Mouse (Mus musculus): ENCODE results near the gene Cdk8.

The Cdk8 gene

DNA sequence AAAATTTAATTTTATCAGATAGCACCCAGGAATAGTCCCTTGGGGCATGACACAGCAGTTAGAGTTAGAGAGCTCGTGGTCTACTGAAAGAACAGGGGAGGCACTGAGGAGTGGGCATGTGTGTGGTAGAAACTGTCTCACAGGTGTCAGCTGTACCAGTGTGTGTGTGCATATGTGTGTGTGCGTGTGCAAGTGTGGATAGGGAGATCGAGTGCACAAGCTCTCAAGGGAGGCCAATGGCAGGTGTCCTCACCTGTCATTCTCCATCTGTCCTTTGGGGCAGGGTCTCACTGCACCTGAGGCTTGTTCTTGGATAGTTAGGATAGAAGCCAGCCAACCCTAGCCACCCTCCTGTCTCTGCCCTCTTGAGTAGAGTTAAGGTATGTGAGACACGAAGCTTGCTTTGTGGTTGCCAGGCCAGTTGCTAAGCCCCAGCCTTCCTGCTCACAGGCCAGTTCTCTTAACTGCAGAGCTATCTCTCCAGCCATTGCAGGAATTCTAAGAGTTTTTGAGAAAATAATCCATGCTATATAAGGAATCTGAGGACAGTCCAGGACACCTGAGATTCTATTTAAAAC is 50.3 kb downstream of the Cdk8 start:
- no peak for DNase-seq (ENCODE audit: low spot score in 2 of 2)

GRCm38 (mm10) chr5:146281884-146282579 is 51.0 kb downstream of the Cdk8 start:
- DNase-seq (ENCODE audit: low spot score in 2 of 2): no peak

DNA sequence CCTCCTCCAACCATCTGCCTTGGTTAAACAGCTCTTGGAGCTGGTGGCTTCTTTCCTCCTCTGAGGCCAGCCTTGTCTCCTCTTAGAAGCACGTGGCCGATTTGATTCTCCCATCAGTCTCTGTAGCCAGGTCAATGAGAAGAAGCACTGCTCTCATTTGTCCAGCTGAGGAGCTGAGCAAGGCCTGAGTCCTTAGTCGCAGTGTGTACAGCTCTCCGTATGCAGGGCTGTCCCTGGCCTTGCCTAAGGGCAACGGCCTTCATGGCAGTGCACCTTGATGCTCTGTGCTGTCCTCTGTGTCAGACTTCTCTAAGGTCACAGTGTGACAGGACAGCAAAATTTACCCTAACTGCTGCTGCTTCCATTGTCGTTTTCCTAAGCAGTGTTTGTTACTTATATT is 52.9 kb downstream of the Cdk8 start:
- DNase-seq (ENCODE audit: low spot score in 2 of 2): no peak

DNA sequence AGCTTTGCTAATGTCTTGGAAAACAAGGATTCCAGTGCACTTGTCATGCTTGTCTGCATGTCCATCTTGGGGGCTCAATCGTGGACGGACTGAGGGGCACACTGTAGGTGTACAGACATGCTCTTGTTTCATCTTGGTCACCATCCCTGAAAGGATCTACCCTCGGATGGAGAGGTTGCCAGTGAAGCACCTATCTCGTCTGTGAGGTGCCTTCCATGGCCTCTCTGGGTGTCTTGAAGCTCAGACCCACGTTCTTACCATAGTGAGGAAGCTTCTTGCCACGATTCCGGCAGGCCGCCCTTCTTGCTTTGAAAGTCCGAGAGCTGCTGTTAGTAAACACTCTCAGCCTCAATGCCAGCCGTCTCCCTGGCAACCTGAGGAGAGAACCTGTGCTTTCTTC is 56.4 kb downstream of the Cdk8 start:
- DNase-seq (ENCODE audit: low spot score in 2 of 2): no peak

DNA sequence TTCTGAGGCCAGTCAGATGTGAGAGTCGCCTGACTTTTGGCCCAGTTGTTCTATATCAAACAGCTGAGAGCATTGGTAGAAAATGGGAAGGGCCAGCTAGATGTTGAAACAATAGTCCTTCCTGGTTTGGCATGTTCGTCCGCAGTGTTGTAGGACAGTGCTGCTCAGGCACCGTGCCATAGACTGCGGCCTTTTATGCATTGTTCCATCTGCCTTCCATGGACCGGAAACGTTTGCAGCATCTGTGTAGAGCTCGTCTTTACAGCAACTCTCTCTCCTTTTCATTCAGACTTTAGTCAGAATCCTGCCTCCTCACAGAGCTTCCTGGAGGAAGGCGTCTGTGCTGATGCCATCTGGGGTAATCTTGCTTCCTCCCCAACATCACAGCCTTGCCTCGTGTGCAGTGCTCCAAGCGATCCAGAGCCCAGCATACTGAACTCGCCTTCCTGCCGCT is 57.0 kb downstream of the Cdk8 start:
- peak in 1 of 2 experiments; percentile 54 for DNase-seq (ENCODE audit: low spot score in 2 of 2)

- DNase-seq (ENCODE audit: low spot score in 2 of 2): no peak
Observed at GRCm38 (mm10) chr5:146289921-146290320, 58.9 kb downstream of the Cdk8 start.

DNA sequence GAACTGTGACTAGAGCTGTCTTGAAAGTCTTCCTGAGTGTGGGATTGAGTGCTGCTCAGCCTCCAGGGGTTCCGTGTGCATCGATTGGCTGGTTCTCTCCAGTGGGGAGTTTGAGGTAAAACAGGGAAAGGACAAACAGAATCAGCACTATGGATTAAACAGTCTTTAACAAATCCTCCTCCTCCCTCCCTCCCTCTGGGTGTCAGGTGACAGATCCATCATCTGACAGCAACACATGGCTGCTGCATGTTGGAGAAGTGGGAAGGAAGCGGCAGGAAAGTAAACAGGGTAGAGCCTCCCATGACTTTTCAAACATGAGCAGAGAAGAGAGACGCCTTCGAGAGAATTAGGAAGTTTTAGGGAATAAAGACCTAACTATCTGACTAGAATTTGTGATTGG is 59.4 kb downstream of the Cdk8 start:
- DNase-seq (ENCODE audit: low spot score in 2 of 2): no peak

DNA sequence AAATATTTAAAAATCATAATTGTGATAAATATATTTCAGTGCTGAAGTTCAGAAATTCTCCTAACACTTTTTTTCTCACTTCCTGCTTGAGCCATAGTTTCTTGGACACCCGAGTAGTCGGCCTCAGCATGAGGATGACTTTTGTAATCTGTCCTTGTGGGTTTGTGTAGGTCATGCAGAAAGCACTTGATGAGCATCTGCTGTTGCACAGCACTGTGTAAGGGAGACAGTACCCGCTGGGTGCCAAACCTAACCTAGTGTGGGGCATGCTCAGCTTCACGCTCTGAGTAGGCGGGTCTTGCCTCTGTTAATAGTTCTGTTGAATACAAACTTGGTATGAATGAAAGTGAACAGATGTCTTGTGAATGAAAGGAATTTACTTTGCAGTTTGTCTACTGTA is 60.5 kb downstream of the Cdk8 start:
- no peak for DNase-seq (ENCODE audit: low spot score in 2 of 2)

DNA sequence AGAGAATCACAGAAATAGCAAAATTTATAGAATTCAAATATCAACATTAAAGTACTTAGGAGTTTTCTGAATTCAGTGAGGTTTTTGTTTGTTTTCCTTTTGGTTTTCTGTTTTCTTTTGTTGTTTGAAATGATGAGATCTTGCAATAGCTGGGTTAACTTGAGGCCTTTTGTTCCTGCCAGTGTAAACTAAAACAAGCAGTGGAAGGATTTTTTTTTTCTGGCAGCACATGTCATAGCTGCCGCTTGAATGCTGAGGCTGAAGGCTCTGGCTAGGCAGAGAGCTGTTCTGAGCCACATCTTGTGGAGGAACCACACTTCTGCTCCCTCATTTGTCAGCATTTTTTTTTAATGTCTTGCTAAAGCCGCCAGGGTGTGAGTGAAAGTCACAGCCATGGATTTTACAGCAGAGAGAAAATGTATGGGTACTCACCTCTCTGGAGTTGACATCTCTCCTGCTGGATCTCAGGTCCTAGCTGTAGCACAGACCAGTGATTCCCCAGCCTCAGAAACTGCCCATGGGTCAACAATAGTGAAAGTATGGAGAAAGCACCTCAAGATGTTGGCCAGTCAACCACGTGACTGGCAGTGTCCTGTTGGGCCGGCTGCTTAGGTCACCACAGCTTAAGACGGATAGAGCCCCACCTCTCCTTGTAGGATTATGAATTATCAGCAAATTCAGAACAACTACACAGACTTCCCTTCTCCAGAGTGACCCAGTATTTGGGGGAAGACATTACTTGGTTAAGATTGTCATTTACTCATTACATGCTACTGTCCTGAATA is 62.1 kb downstream of the Cdk8 start:
- DNase-seq (ENCODE audit: low spot score in 2 of 2): no peak

- no peak for DNase-seq (ENCODE audit: low spot score in 2 of 2)
Observed at GRCm38 (mm10) chr5:146293919-146294700, 63.1 kb downstream of the Cdk8 start.

DNA sequence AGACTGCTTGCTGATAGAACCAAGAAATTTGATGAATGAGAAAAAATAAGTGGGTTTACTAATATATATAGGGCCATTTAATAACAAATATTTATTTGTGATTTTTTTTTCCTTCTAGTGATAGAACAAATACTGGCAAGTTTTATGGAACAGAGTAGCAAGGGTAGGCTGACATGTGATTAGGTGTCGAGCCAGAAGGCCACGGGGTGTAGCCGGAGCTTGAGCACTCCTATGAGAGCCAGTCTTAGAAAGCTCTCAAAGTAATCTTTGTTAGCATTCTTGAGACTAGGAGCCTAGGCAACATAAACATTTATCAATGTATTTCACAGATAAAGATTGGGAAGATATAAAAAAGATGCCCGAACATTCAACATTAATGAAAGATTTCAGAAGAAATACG is 63.8 kb downstream of the Cdk8 start:
- no peak for DNase-seq (ENCODE audit: low spot score in 2 of 2)

- DNase-seq (ENCODE audit: low spot score in 2 of 2): no peak
Observed at GRCm38 (mm10) chr5:146298807-146299519, 67.9 kb downstream of the Cdk8 start.

DNA sequence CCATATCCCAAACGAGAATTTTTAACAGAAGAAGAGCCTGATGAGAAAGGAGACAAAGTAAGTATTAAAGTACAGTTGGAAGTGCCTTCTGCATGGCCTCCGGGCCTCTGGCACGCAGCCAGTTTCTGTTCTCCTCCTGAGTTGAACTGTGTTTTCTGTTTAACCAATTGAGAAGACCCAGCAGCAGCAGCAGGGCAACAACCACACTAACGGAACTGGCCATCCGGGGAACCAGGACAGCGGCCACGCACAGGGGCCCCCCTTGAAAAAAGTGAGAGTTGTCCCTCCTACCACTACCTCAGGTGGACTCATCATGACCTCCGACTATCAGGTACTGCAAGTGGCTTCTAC is 68.5 kb downstream of the Cdk8 start:
- DNase-seq (ENCODE audit: low spot score in 2 of 2): peak in 1 of 2 experiments; percentile 46

- peak in 1 of 2 experiments; percentile 65 for DNase-seq (ENCODE audit: low spot score in 2 of 2)
Observed at GRCm38 (mm10) chr5:146303470-146303869, 72.4 kb downstream of the Cdk8 start.

GRCm38 (mm10) chr5:146307046-146307743 is 76.2 kb downstream of the Cdk8 start:
- no peak for DNase-seq (ENCODE audit: low spot score in 2 of 2)

- no peak for DNase-seq (ENCODE audit: low spot score in 2 of 2)
Observed at GRCm38 (mm10) chr5:146307744-146308096, 76.7 kb downstream of the Cdk8 start.

DNA sequence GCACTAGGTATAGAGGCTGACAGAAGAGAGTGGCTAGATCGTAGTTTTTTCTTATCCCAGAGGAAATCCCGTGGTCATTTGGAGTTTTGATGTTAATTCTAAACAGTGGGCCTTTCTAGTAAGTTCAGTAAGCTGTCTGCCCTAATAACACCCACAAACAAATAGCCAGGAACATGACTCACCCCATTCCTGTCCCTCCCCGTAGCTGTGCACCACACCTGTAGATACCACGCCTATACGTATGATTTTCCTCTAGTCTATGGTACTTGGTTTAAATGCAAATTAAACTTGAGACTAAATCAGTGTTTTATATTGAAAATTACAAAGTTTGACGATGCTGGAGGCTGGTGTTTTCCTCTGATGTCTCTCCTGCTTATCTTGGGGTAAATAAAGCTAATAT is 83.5 kb downstream of the Cdk8 start:
- DNase-seq (ENCODE audit: low spot score in 2 of 2): no peak

- peak in 1 of 2 experiments; percentile 33 for DNase-seq (ENCODE audit: low spot score in 2 of 2)
Observed at GRCm38 (mm10) chr5:146315268-146315921, 84.4 kb downstream of the Cdk8 start.

GRCm38 (mm10) chr5:146316316-146316715 is 85.3 kb downstream of the Cdk8 start:
- DNase-seq (ENCODE audit: low spot score in 2 of 2): no peak

- no peak for DNase-seq (ENCODE audit: low spot score in 2 of 2)
Observed at GRCm38 (mm10) chr5:146318051-146318450, 87.0 kb downstream of the Cdk8 start.

Data from left cerebral cortex, adult 9 months (tissue).